Mouse (Mus musculus) CH12.LX (cell line): ENCODE measurements at regions not wholly inside any gene's neighbourhood (a gene's known extent, or its start where the extent isn't known, plus 50 kb on each side); places are given as distances from the start of the nearest gene placed in this dataset.

ENCODE experiments used
- BHLHE40 ChIP-seq: IDR thresholded peaks from 2 replicates; pipeline ENCODE4 v1.6.1; 2011; ENCODE audit warnings: mild to moderate bottlenecking, low read depth, low read length, improper control_type of control experiment
- CTCF ChIP-seq, 2 experiments: IDR thresholded peaks in 1 of 2; conservative IDR thresholded peaks in 1 of 2; 2 replicates each; pipeline ENCODE4 v1.5.1; 2011 to 2012; ENCODE audit warnings: low read depth in 2 of 2, low read length in 2 of 2, improper control_type of control experiment in 1 of 2, inconsistent platforms in 1 of 2, mild to moderate bottlenecking in 1 of 2, moderate library complexity in 1 of 2
- E2F4 ChIP-seq: IDR thresholded peaks from 2 replicates; pipeline ENCODE4 v1.6.1; 2011; ENCODE audit warnings: low read depth, low read length, improper control_type of control experiment; ENCODE audit not compliant: insufficient replicate concordance
- EP300 ChIP-seq: IDR thresholded peaks from 2 replicates; pipeline ENCODE4 v1.6.1; 2011; ENCODE audit warnings: low read length, improper control_type of control experiment
- NELFE ChIP-seq: IDR thresholded peaks from 2 replicates; pipeline ENCODE4 v1.6.1; 2011; ENCODE audit warnings: low read depth, low read length, improper control_type of control experiment
- NRF1 ChIP-seq: IDR thresholded peaks from 2 replicates; pipeline ENCODE4 v1.6.1; 2014; ENCODE audit warnings: low read depth, mild to moderate bottlenecking, inconsistent platforms, low read length, improper control_type of control experiment, moderate library complexity
- POLR2A ChIP-seq: IDR thresholded peaks from 2 replicates; pipeline ENCODE4 v1.6.1; 2011; ENCODE audit warnings: low read depth, mild to moderate bottlenecking, improper control_type of control experiment, low read length
- POLR2AphosphoS2 ChIP-seq: IDR thresholded peaks from 2 replicates; pipeline ENCODE4 v1.6.1; 2011; ENCODE audit warnings: low read depth, low read length, improper control_type of control experiment
- ZKSCAN1 ChIP-seq: IDR thresholded peaks from 2 replicates; pipeline ENCODE4 v1.6.1; 2012; ENCODE audit warnings: low read depth, inconsistent platforms, low read length, improper control_type of control experiment, borderline replicate concordance

DNA sequence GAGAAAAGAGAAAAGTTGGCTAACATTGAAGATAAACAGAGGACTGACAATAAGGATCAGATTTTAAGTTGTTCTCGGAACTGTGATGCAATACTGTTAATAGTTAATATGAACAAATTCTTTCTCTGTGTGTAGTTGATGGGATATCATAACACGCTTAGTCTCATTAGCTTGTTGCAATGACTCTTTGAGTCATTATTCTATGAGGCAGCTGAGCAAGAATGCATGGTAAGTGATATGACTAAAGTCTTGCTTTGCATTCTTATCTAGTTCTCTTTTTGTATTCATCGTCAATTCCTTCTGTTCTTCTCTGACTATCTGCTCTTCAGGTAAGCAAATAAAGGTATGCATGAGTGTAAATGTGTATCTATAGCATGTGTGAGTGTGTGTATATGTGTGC, 159.3 kb downstream of the Trim52 start:
- no peak for TF ChIP-seq CTCF (conservative IDR thresholded peaks at IDR 0.05 in 1 of 2, IDR thresholded peaks at IDR 0.05 in 1 of 2; ENCODE audit: low read depth in 2 of 2, low read length in 2 of 2)
- TF ChIP-seq E2F4: no peak
- TF ChIP-seq NRF1: no peak
- TF ChIP-seq ZKSCAN1: no peak
- no peak for TF ChIP-seq POLR2AphosphoS2
- TF ChIP-seq POLR2A: no peak
- TF ChIP-seq NELFE: no peak
- no peak for TF ChIP-seq EP300
- TF ChIP-seq BHLHE40: no peak
